Mouse (Mus musculus) heart, embryonic 12.5 days (tissue): Measurements from ENCODE around the gene Dvl2. TPM values are rescaled to one million over a fixed set of nuclear protein-coding genes. Genes with fewer than 3 reads are reported as not detected.

Source experiments
- ATAC-seq: fragments of 200-750 bp; cut with Nextera tagmentation; 2 replicates; pipeline ENCODE4 v1.8.0; 2017; ENCODE audit warnings: moderate TSS enrichment, moderate library complexity; ENCODE audit not compliant: insufficient number of reproducible peaks, low FRiP score
- H3K27ac ChIP-seq: fragments of 300-500 bp; sonication (generic); 2 replicates; pipeline ENCODE4 v1.5.1; 2016; ENCODE audit warnings: mild to moderate bottlenecking, moderate library complexity; ENCODE audit not compliant: poor library complexity, severe bottlenecking
- H3K27me3 ChIP-seq: fragments of 300-500 bp; sonication (generic); replicated peaks from 2 replicates; pipeline ENCODE4 v1.6.1; 2016; ENCODE audit warnings: mild to moderate bottlenecking, moderate library complexity
- H3K36me3 ChIP-seq: fragments of 300-500 bp; sonication (generic); 2 replicates; pipeline ENCODE4 v1.6.1; 2016; ENCODE audit warnings: mild to moderate bottlenecking, moderate library complexity
- H3K4me1 ChIP-seq: fragments of 300-500 bp; sonication (generic); replicated peaks from 2 replicates; pipeline ENCODE4 v1.6.1; 2016; ENCODE audit warnings: mild to moderate bottlenecking
- H3K4me2 ChIP-seq: fragments of 300-500 bp; sonication (generic); 2 replicates; pipeline ENCODE4 v1.6.1; 2016; ENCODE audit warnings: mild to moderate bottlenecking, moderate library complexity
- H3K4me3 ChIP-seq: fragments of 300-500 bp; sonication (generic); 2 replicates; pipeline ENCODE4 v1.5.1; 2016; ENCODE audit warnings: mild to moderate bottlenecking
- H3K9ac ChIP-seq: fragments of 300-500 bp; sonication (generic); 2 replicates; pipeline ENCODE4 v1.6.1; 2016; ENCODE audit warnings: mild to moderate bottlenecking, moderate library complexity
- H3K9me3 ChIP-seq: fragments of 300-500 bp; sonication (generic); replicated peaks from 2 replicates; pipeline ENCODE4 v1.6.1; 2016; ENCODE audit warnings: mild to moderate bottlenecking, moderate library complexity
- WGBS: fragments of 180-500 bp; shearing (Covaris S2); methylation state at CpG from one replicate; pipeline ENCODE4 v1.1.7; 2016; 5-methylcytosine and 5-hydroxymethylcytosine counted together
- polyA plus RNA-seq: library from polyadenylated mRNA; unstranded; fragments of >200 nt; fragmentation: Nextera tagmentation; extraction: Ambion mirVana; gene quantifications from 2 replicates; pipeline ENCODE4 v1.2.1, GENCODE M21; 2016

Gene Dvl2
- polyA plus RNA-seq, 1 experiment from 2014 or later: 25.8 TPM

DNA sequence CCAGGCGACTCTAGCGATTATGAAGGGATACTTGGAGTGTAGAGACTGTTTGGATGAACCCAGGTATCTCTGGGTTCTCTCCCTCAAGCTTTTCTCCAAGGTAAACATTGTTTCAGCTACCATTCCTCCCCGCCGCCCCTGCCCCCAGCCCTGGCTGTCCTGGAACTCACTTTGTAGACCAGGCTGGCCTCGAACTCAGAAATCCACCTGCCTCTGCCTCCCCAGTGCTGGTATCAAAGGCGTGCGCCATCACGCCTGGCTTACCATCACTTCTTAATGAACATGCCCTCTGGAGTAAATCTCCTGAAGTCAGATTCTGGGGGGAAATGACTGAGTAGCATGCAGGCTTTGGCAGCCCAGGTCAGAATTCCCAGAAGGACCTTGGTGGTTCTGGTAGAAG is 18.2 kb upstream of the Dvl2 start, which contains the start of gene Elp5:
Gene Elp5 (minus strand): TSS at position 293 of the 400 bp plus-strand sequence.
- peaks cover 47% of the 10 kb centered on the region for H3K36me3 ChIP-seq
- H3K4me1 ChIP-seq: peaks cover 24% of the 10 kb centered on the region
- no peak for ATAC-seq
- no peaks in the 10 kb centered on the region for H3K9me3 ChIP-seq
- WGBS: 52% methylated on average over 8 of the region's 8 CpGs
- peak within 1 kb of the TSS; percentile 98 for H3K9ac ChIP-seq
- H3K27me3 ChIP-seq: no peaks in the 10 kb centered on the region
- peak within 1 kb of the TSS; percentile 87 for H3K4me3 ChIP-seq
- H3K27ac ChIP-seq: peak within 1 kb of the TSS; percentile 99
- peak within 1 kb of the TSS; percentile 94 for H3K4me2 ChIP-seq

DNA sequence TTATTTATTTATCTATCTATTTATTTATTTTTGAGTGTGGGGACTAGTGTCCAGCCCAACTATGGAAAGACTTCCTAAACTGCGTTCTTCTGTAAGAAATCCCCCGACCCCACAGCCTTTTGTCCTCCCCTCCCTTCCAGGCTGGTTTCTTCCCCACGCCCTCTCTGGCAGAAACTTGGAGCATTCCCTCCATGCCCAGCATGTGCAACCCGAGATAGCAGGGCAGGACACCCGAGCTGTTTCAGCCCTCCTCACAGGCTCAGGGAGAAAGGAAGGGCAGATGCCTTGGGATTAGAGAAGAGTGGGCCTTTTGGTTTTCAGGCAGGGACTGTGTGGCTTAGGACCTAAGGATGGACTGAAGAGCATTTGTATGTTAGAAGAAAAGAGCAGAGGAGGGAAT is 17.5 kb upstream of the Dvl2 start:
- WGBS: 14% methylated on average over 5 of the region's 5 CpGs
- Histone ChIP-seq H3K4me1 (peaks cover 24% of the 10 kb centered on the region), H3K36me3 (peaks cover 48% of the 10 kb centered on the region), H3K27me3 (no peaks in the 10 kb centered on the region), H3K27ac (peak overlapping the region; percentile 99), H3K9me3 (no peaks in the 10 kb centered on the region), H3K4me2 (peak overlapping the region; percentile 94), H3K9ac (peak overlapping the region; percentile 98), H3K4me3 (peak overlapping the region; percentile 87)
- ATAC-seq: no peak

DNA sequence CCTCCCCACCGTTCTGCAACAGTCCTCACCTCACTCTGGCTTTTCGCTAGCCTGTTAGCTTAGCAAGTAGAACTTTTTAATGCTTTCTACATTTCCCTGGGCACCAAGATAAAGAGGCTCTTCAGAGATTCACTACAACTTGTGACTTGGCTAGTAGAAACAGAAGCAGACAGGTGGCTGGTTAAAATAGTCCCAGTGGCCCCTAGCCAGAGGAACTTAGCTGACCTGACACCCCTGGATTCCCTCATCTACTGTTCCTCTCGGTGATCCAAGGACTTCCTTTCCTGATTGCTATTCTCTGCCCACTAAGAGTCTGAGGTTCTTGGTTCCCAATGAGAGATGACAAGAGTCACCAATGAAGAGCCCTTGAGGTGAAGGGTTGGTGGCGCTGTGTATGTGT is 17.0 kb upstream of the Dvl2 start:
- Histone ChIP-seq H3K27ac (peak overlapping the region; percentile 99), H3K4me2 (peak overlapping the region; percentile 94), H3K27me3 (no peaks in the 10 kb centered on the region), H3K9ac (peak overlapping the region; percentile 98), H3K4me3 (peak overlapping the region; percentile 87), H3K36me3 (peaks cover 49% of the 10 kb centered on the region), H3K9me3 (no peaks in the 10 kb centered on the region), H3K4me1 (peaks cover 24% of the 10 kb centered on the region)
- 78% methylated on average over 4 of the region's 4 CpGs for WGBS
- ATAC-seq: no peak

DNA sequence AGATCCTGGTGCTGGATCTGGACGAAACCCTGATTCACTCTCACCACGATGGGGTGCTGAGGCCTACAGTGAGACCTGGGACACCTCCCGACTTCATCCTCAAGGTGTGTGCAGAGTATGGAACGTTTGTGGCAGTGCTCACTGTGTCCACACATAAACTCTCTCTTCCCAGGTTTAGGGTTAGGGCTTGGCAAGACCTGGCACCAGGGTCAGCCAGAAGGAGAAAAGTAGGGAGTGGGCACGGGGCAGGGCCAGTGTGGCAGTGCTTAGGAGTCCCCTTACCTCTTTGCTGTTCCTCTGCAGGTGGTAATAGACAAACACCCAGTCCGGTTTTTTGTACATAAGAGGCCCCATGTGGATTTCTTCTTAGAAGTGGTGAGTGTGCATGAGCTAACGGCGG is 16.0 kb upstream of the Dvl2 start:
- ATAC-seq: no peak
- no peak overlapping the region for H3K4me2 ChIP-seq
- no peaks in the 10 kb centered on the region for H3K9me3 ChIP-seq
- 90% methylated on average over 8 of the region's 8 CpGs for WGBS
- no peaks in the 10 kb centered on the region for H3K27me3 ChIP-seq
- H3K36me3 ChIP-seq: peaks cover 54% of the 10 kb centered on the region
- peaks cover 23% of the 10 kb centered on the region for H3K4me1 ChIP-seq
- no peak overlapping the region for H3K9ac ChIP-seq
- no peak overlapping the region for H3K27ac ChIP-seq
- H3K4me3 ChIP-seq: no peak overlapping the region

DNA sequence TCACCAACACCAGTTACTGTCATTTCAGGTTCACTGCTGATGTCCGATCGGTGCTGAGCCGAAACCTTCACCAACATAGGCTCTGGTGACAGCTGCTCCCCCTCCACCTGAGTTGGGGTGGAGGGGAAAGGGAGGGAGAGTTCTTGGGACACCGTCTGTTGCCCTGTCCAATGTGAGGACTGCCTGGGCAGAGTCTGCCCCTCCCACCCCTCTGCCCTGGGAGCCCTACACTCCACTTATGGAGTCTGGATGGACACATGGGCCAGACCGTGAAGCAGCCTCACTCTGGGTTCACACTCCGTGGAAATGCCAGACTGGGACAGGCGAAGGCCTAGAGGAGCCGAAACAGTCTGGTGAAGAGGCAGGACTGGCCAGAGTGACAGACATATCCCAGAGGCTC is 10.4 kb upstream of the Dvl2 start:
- H3K36me3 ChIP-seq: peaks cover 71% of the 10 kb centered on the region

DNA sequence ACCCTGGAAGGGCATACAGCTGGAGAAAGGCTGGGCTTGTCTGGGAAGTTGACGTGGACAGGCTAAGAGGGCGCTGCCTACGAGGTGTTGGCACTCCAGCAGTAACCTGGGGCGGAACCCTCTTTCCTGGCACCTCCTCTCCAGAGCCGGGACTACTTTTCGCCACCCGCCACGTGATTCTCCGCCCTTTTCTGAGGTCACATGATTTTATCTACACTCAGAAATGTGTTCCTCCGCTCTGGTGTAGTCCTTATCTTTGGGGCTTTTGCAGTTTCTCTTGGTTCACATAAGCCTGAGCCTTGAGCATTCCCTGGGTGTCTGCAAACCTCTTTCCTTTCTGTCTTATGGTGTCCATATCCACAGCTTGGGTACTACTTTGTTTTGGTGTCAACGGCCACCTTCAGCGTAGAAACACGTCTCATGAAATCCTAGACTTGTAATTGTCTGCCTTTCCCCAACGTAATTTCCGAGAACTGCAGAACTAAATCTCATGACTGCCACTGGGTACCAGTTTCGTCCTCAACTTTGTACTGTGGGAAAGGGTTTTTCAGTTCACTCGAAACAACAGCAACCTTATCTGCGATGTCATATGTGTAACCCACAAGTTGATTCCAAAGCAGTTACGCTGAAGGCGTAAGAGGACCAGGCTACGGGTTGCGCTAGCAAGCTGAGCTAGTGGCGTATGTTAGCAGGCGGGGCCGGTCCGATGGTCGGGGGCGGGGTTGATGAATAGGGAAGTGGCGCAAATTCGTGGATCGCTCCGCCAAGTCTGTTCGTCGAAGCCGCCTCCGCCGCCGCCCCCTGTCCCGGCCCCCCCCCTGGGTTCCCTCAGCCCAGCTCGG is 9.3 kb upstream of the Dvl2 start, which contains the start of gene Gabarap:
Gene Gabarap (plus strand): TSS at position 294 of the 842 bp plus-strand sequence.
- ATAC-seq: peak; percentile 85
- WGBS: under 1% methylated on average over 40 of the region's 40 CpGs
- Histone ChIP-seq H3K9me3 (no peaks in the 10 kb centered on the region), H3K4me3 (peak within 1 kb of the TSS; percentile 70), H3K36me3 (peaks cover 62% of the 10 kb centered on the region), H3K27ac (peak within 1 kb of the TSS; percentile 95), H3K4me1 (peaks cover 19% of the 10 kb centered on the region), H3K27me3 (no peaks in the 10 kb centered on the region), H3K4me2 (peak within 1 kb of the TSS; percentile 74), H3K9ac (peak within 1 kb of the TSS; percentile 90)

More for the DNA sequence above, 10.4 kb upstream of the Dvl2 start:
- peak overlapping the region; percentile 74; the same call in 1 of the 2 replicates for H3K4me2 ChIP-seq
- no peaks in the 10 kb centered on the region for H3K27me3 ChIP-seq
- peaks cover 19% of the 10 kb centered on the region for H3K4me1 ChIP-seq
- no peak overlapping the region for H3K4me3 ChIP-seq
- H3K9me3 ChIP-seq: no peaks in the 10 kb centered on the region
- H3K27ac ChIP-seq: peak overlapping the region; percentile 94
- no peak overlapping the region for H3K9ac ChIP-seq
- no peak for ATAC-seq
- 84% methylated on average over 8 of the region's 8 CpGs for WGBS

DNA sequence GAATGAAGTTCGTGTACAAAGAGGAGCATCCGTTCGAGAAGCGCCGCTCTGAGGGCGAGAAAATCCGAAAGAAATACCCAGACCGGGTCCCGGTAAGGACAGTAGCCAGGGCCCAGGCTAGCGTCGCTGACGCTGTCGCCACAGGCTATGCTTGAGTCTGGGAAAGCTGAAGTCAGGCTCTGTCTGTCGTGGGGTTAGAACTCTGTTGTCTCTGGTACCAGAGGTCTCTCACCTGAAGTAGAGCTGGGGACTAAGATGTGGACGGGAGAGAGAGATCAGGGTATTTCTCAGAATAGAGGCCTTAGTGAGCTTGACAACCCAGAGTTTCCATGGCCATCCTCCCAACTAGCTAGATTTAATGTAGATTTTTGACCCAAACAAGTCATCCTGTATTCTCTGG is 8.7 kb upstream of the Dvl2 start:
- Histone ChIP-seq H3K9me3 (no peaks in the 10 kb centered on the region), H3K9ac (peak overlapping the region; percentile 90), H3K27ac (peak overlapping the region; percentile 95), H3K27me3 (no peaks in the 10 kb centered on the region), H3K36me3 (peaks cover 56% of the 10 kb centered on the region), H3K4me2 (peak overlapping the region; percentile 74), H3K4me3 (peak overlapping the region; percentile 70), H3K4me1 (peaks cover 19% of the 10 kb centered on the region)
- WGBS: 0% methylated on average over 15 of the region's 15 CpGs
- no peak; the same call in 1 of the 2 replicates for ATAC-seq

DNA sequence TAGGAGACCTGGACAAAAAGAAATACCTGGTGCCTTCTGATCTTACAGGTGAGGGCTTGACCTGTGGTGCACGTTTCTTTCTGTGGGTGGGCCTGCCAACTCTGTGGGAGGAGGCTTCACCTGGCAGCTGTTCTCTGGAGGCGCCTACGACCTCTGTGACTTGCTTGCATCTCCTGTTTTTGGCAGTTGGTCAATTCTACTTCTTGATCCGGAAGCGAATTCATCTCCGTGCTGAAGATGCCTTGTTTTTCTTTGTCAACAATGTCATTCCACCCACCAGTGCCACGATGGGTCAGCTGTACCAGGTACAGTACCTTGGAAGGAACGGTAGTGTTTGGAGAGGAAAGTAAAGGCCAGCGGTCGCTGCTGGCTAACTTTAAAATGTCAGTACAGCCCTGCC is 8.0 kb upstream of the Dvl2 start:
- no peak overlapping the region; the same call in 1 of the 2 replicates for H3K27ac ChIP-seq
- no peak for ATAC-seq
- no peaks in the 10 kb centered on the region for H3K27me3 ChIP-seq
- peaks cover 49% of the 10 kb centered on the region for H3K36me3 ChIP-seq
- H3K4me1 ChIP-seq: peaks cover 21% of the 10 kb centered on the region
- peak overlapping the region; percentile 70 for H3K4me3 ChIP-seq
- 77% methylated on average over 10 of the region's 10 CpGs for WGBS
- H3K9ac ChIP-seq: peak overlapping the region; percentile 66
- H3K4me2 ChIP-seq: peak overlapping the region; percentile 74
- H3K9me3 ChIP-seq: no peaks in the 10 kb centered on the region

DNA sequence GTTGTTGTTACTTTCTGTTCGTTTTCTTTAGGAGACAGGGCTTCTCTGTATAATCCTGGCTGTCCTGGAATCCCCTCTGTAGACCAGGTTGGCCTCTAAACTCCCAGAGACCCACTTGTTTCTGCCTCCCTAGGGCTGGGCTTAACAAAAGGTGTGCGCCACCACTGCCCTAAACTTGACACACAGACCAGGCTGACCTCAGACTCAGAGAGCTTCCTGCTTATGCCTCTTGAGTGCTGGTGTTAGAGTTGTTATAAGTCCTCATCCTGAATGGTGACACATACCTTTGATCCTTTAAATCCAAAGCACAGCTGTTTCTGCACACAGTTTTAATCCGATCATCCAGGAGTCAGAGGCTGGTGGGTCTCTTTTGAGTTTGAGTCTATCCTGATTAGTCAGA is 7.5 kb upstream of the Dvl2 start:
- no peak overlapping the region; the same call in 1 of the 2 replicates for H3K27ac ChIP-seq
- H3K36me3 ChIP-seq: peaks cover 47% of the 10 kb centered on the region
- 86% methylated on average over 3 of the region's 3 CpGs for WGBS
- no peaks in the 10 kb centered on the region for H3K9me3 ChIP-seq
- ATAC-seq: no peak
- peaks cover 27% of the 10 kb centered on the region for H3K4me1 ChIP-seq
- peak overlapping the region; percentile 74 for H3K4me2 ChIP-seq
- H3K4me3 ChIP-seq: peak overlapping the region; percentile 70
- H3K9ac ChIP-seq: peak overlapping the region; percentile 66
- H3K27me3 ChIP-seq: no peaks in the 10 kb centered on the region

DNA sequence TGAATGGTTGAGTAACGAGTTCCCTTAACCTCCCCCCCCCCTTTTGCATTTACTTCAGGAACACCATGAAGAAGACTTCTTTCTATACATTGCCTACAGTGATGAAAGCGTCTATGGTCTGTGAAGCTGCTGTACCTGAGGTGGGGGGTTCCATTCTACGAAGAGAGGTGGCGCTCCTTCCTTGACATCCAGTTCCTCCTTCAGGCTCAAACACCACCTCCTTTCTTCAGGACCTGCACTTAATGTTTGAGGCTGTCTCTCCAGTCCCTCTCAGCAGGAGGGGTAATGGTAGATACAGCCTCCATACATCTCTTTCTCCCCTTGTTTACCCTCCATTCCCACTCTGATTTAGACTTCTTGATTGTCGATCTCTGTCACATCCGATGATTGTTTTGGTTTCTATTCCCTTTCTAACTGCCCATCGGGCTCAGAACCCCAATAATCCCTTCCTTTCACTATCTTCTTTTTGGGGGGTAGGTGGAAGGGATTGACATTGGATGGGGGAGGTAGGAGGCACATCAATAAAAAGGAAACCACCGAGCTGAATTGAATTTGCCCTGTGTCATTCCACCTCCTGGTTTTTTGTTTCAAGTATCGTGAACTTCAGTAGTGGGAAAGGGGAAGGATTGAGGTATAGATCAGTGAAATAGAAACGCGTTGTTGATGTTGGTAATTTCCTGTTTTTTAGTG is 5.8 kb upstream of the Dvl2 start:
- no peak overlapping the region for H3K4me2 ChIP-seq
- peaks cover 47% of the 10 kb centered on the region for H3K36me3 ChIP-seq
- no peak overlapping the region for H3K9ac ChIP-seq
- H3K27ac ChIP-seq: no peak overlapping the region
- WGBS: 84% methylated on average over 11 of the region's 11 CpGs
- H3K4me1 ChIP-seq: peaks cover 33% of the 10 kb centered on the region
- no peaks in the 10 kb centered on the region for H3K27me3 ChIP-seq
- H3K4me3 ChIP-seq: no peak overlapping the region; the same call in 1 of the 2 replicates
- ATAC-seq: no peak
- no peaks in the 10 kb centered on the region for H3K9me3 ChIP-seq

DNA sequence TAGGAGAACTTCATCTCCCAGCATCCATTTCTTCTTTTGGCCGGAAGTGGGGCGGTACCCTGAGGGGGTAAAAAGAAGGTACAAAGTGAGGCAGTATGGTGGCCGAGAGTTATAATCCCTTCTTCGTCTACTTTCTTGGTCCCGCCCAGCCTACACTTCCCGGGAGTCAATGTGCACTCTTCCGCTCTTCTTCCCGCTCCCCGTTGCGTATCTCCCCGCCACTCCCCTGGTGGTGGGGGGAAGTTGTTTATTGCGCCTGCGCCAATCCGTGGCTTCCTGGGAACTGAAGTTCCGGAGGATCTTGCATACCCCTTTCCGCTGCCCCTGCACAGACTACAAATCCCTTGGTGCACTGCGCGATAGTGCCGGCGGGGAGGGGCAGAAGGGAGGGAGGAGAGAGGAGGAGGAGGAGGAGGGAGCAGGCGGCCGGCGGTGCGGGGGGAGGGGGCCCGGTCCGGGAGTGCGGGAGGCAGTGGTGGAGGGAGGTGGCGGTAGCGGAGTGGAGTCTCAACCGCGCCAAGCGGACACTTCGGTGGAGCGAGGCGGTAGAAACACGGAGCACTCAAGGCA is 4.9 kb upstream of the Dvl2 start, which contains the start of gene Phf23:
Gene Phf23 (plus strand): TSS at position 387 of the 570 bp plus-strand sequence.
- H3K4me1 ChIP-seq: peaks cover 33% of the 10 kb centered on the region
- peak; percentile 76 for ATAC-seq
- peaks cover 44% of the 10 kb centered on the region for H3K36me3 ChIP-seq
- peak within 1 kb of the TSS; percentile 99 for H3K4me3 ChIP-seq
- H3K9ac ChIP-seq: peak within 1 kb of the TSS; percentile 100
- H3K4me2 ChIP-seq: peak within 1 kb of the TSS; percentile 69
- no peaks in the 10 kb centered on the region for H3K9me3 ChIP-seq
- peak within 1 kb of the TSS; percentile 99 for H3K27ac ChIP-seq
- under 1% methylated on average over 36 of the region's 36 CpGs for WGBS
- no peaks in the 10 kb centered on the region for H3K27me3 ChIP-seq
